Mouse (Mus musculus) liver, postnatal 0 days (tissue): ENCODE measurements at regions not wholly inside any gene's neighbourhood (a gene's known extent, or its start where the extent isn't known, plus 50 kb on each side); places are given as distances from the start of the nearest gene placed in this dataset.

Source experiments
- ATAC-seq: fragments of 200-750 bp; cut with Nextera tagmentation; 2 replicates; pipeline ENCODE4 v1.8.0; 2017; ENCODE audit warnings: mild to moderate bottlenecking, moderate library complexity
- DNase-seq: peaks from one replicate; pipeline ENCODE4 v3.0.0-alpha.2; 2016
- H3K27ac ChIP-seq: fragments of 300-500 bp; sonication (generic); 2 replicates; pipeline ENCODE4 v1.5.1; 2014; ENCODE audit warnings: antibody characterized with exemption, moderate library complexity, mild to moderate bottlenecking, low read depth
- H3K27me3 ChIP-seq: fragments of 300-500 bp; sonication (generic); 2 replicates; pipeline ENCODE4 v1.6.1; 2014; ENCODE audit warnings: low read length, control low read depth, mixed read lengths; ENCODE audit not compliant: insufficient read depth
- H3K36me3 ChIP-seq: fragments of 300-500 bp; sonication (generic); replicated peaks from 2 replicates; pipeline ENCODE4 v1.6.1; 2014; ENCODE audit warnings: mild to moderate bottlenecking, control low read depth, low read length, moderate library complexity, mixed read lengths; ENCODE audit not compliant: insufficient read depth
- H3K4me1 ChIP-seq: fragments of 300-500 bp; sonication (generic); 2 replicates; pipeline ENCODE4 v1.6.1; 2014; ENCODE audit warnings: antibody characterized with exemption, mild to moderate bottlenecking, control low read depth; ENCODE audit not compliant: insufficient read depth
- H3K4me2 ChIP-seq: fragments of 300-500 bp; sonication (generic); 2 replicates; pipeline ENCODE4 v1.6.1; 2014; ENCODE audit warnings: low read depth, mild to moderate bottlenecking, low read length, moderate library complexity, mixed read lengths
- H3K4me3 ChIP-seq: fragments of 300-500 bp; sonication (generic); 2 replicates; pipeline ENCODE4 v1.5.1; 2014; ENCODE audit warnings: low read depth, low read length
- H3K9ac ChIP-seq: fragments of 300-500 bp; sonication (generic); replicated peaks from 2 replicates; pipeline ENCODE4 v1.6.1; 2014; ENCODE audit warnings: mild to moderate bottlenecking, moderate library complexity
- H3K9me3 ChIP-seq: fragments of 300-500 bp; sonication (generic); 2 replicates; pipeline ENCODE4 v1.6.1; 2016; ENCODE audit warnings: mild to moderate bottlenecking, control low read depth, low read length, mixed read lengths
- CTCF ChIP-seq: sonication (generic); IDR thresholded peaks from 2 replicates; pipeline ENCODE4 v1.5.1; 2016; ENCODE audit warnings: antibody characterized with exemption, low read depth
- EP300 ChIP-seq: IDR thresholded peaks from 2 replicates; pipeline ENCODE4 v1.6.1; 2016; ENCODE audit warnings: antibody characterized with exemption, low read depth, mild to moderate bottlenecking
- WGBS: fragments of 180-500 bp; shearing (Covaris S2); extraction: QIAGEN DNeasy Blood & Tissue Kit; methylation state at CpG from one replicate; pipeline ENCODE4 v1.1.7; 2014; ENCODE audit not compliant: insufficient replicate concordance; 5-methylcytosine and 5-hydroxymethylcytosine counted together

GRCm38 (mm10) chr12:70549296-70549695 is 96.4 kb downstream of the Tmx1 start:
- Histone ChIP-seq H3K4me1 (no peaks in the 10 kb centered on the region), H3K9ac (no peak overlapping the region), H3K27me3 (no peaks in the 10 kb centered on the region), H3K9me3 (no peaks in the 10 kb centered on the region; the same call in 1 of the 2 replicates), H3K4me3 (no peak overlapping the region), H3K36me3 (no peaks in the 10 kb centered on the region), H3K4me2 (no peak overlapping the region), H3K27ac (no peak overlapping the region)
- DNase-seq (no peak), ATAC-seq (no peak)
- 70% methylated on average over 9 of the region's 9 CpGs for WGBS
- no peak for TF ChIP-seq CTCF
- TF ChIP-seq EP300, result no peak

GRCm38 (mm10) chr12:70553866-70554265 is 101.0 kb downstream of the Tmx1 start:
- Histone ChIP-seq H3K9ac (no peak overlapping the region), H3K27me3 (no peaks in the 10 kb centered on the region), H3K9me3 (no peaks in the 10 kb centered on the region; the same call in 1 of the 2 replicates), H3K36me3 (no peaks in the 10 kb centered on the region), H3K4me1 (no peaks in the 10 kb centered on the region), H3K27ac (no peak overlapping the region), H3K4me2 (no peak overlapping the region), H3K4me3 (no peak overlapping the region)
- ATAC-seq (no peak), DNase-seq (no peak)
- TF ChIP-seq EP300 (no peak), CTCF (no peak)
- 73% methylated on average over 6 of the region's 6 CpGs for WGBS

GRCm38 (mm10) chr12:70554586-70554985 is 101.7 kb downstream of the Tmx1 start:
- Histone ChIP-seq H3K9me3 (no peaks in the 10 kb centered on the region; the same call in 1 of the 2 replicates), H3K36me3 (no peaks in the 10 kb centered on the region), H3K4me3 (no peak overlapping the region), H3K27me3 (no peaks in the 10 kb centered on the region), H3K9ac (no peak overlapping the region), H3K4me2 (no peak overlapping the region), H3K4me1 (no peaks in the 10 kb centered on the region), H3K27ac (no peak overlapping the region)
- DNase-seq (no peak), ATAC-seq (no peak)
- TF ChIP-seq CTCF (no peak), EP300 (no peak)
- 64% methylated on average over 7 of the region's 7 CpGs for WGBS

- Histone ChIP-seq H3K27me3 (no peaks in the 10 kb centered on the region), H3K4me1 (no peaks in the 10 kb centered on the region), H3K27ac (no peak overlapping the region), H3K9ac (no peak overlapping the region), H3K36me3 (no peaks in the 10 kb centered on the region), H3K9me3 (no peaks in the 10 kb centered on the region; the same call in 1 of the 2 replicates), H3K4me3 (no peak overlapping the region), H3K4me2 (no peak overlapping the region)
- 51% methylated on average over 3 of the region's 3 CpGs for WGBS
- TF ChIP-seq CTCF (no peak), EP300 (no peak)
- DNase-seq (no peak), ATAC-seq (no peak)
Observed at GRCm38 (mm10) chr12:70555723-70556122, 102.8 kb downstream of the Tmx1 start.

GRCm38 (mm10) chr12:70556820-70557219 is 103.9 kb downstream of the Tmx1 start:
- Histone ChIP-seq H3K36me3 (no peaks in the 10 kb centered on the region), H3K27me3 (no peaks in the 10 kb centered on the region), H3K4me2 (no peak overlapping the region), H3K27ac (no peak overlapping the region), H3K4me1 (no peaks in the 10 kb centered on the region), H3K4me3 (no peak overlapping the region), H3K9ac (no peak overlapping the region), H3K9me3 (no peaks in the 10 kb centered on the region)
- TF ChIP-seq CTCF, result no peak
- no peak for TF ChIP-seq EP300
- no peak for DNase-seq
- no peak for ATAC-seq
- 67% methylated on average over 6 of the region's 6 CpGs for WGBS

- Histone ChIP-seq H3K9ac (no peak overlapping the region), H3K27ac (no peak overlapping the region), H3K4me3 (no peak overlapping the region), H3K4me1 (no peaks in the 10 kb centered on the region), H3K27me3 (no peaks in the 10 kb centered on the region), H3K36me3 (no peaks in the 10 kb centered on the region), H3K4me2 (no peak overlapping the region), H3K9me3 (no peaks in the 10 kb centered on the region)
- TF ChIP-seq CTCF, result no peak
- TF ChIP-seq EP300, result no peak
- 81% methylated on average over 4 of the region's 4 CpGs for WGBS
- ATAC-seq (no peak), DNase-seq (no peak)
Observed at GRCm38 (mm10) chr12:70563446-70563845, 110.6 kb downstream of the Tmx1 start.

GRCm38 (mm10) chr12:70575665-70576064 is 122.8 kb downstream of the Tmx1 start:
- no peak overlapping the region for H3K4me2 ChIP-seq
- ATAC-seq (no peak), DNase-seq (no peak)
- H3K4me3 ChIP-seq, result no peak overlapping the region
- no peaks in the 10 kb centered on the region for H3K27me3 ChIP-seq
- no peaks in the 10 kb centered on the region for H3K4me1 ChIP-seq
- no peak overlapping the region for H3K9ac ChIP-seq
- no peak overlapping the region for H3K27ac ChIP-seq
- H3K9me3 ChIP-seq, result no peaks in the 10 kb centered on the region
- WGBS, result 47% methylated on average over 7 of the region's 7 CpGs
- no peaks in the 10 kb centered on the region for H3K36me3 ChIP-seq
- TF ChIP-seq EP300 (no peak), CTCF (no peak)
